Mouse (Mus musculus): Measurements from ENCODE around the gene Ddx18.

Gene Ddx18

GRCm38 (mm10) chr1:121567521-121568489, at the start of gene Ddx18:
TSS of gene Ddx18 (minus strand) at chr1:121567989.
- peak; percentile 99 for DNase-seq

- peak; percentile 57 for DNase-seq
Observed at GRCm38 (mm10) chr1:121608000-121608399, 40.2 kb upstream of the Ddx18 start.

GRCm38 (mm10) chr1:121605118-121605517, 37.3 kb upstream of the Ddx18 start:
- peak; percentile 38 for DNase-seq

- no peak for DNase-seq
Observed at GRCm38 (mm10) chr1:121601893-121602292, 34.1 kb upstream of the Ddx18 start.

GRCm38 (mm10) chr1:121601084-121601483, 33.3 kb upstream of the Ddx18 start:
- peak; percentile 65 for DNase-seq

- DNase-seq = peak; percentile 75
Observed at GRCm38 (mm10) chr1:121598421-121598820, 30.6 kb upstream of the Ddx18 start.

GRCm38 (mm10) chr1:121596951-121597625, 29.3 kb upstream of the Ddx18 start:
- peak; percentile 29 for DNase-seq

GRCm38 (mm10) chr1:121584838-121585237, 17.0 kb upstream of the Ddx18 start:
- no peak for DNase-seq

- no peak for DNase-seq
Observed at GRCm38 (mm10) chr1:121581133-121581855, 13.5 kb upstream of the Ddx18 start.

- no peak for DNase-seq
Observed at GRCm38 (mm10) chr1:121577491-121577890, 9.7 kb upstream of the Ddx18 start.

GRCm38 (mm10) chr1:121570522-121570921, 2.7 kb upstream of the Ddx18 start:
- DNase-seq = no peak

- no peak for DNase-seq
Observed at GRCm38 (mm10) chr1:121557861-121558260, 9.9 kb downstream of the Ddx18 start.

GRCm38 (mm10) chr1:121551457-121551835, 16.3 kb downstream of the Ddx18 start:
- no peak for DNase-seq

- no peak for DNase-seq
Observed at GRCm38 (mm10) chr1:121550801-121551456, 16.9 kb downstream of the Ddx18 start.

GRCm38 (mm10) chr1:121549456-121549855, 18.3 kb downstream of the Ddx18 start:
- peak; percentile 40 for DNase-seq

- DNase-seq = no peak
Observed at GRCm38 (mm10) chr1:121548667-121549066, 19.1 kb downstream of the Ddx18 start.

- no peak for DNase-seq
Observed at GRCm38 (mm10) chr1:121546844-121547243, 20.9 kb downstream of the Ddx18 start.

- DNase-seq = no peak
Observed at GRCm38 (mm10) chr1:121540361-121540760, 27.4 kb downstream of the Ddx18 start.

- DNase-seq = no peak
Observed at GRCm38 (mm10) chr1:121531439-121531838, 36.4 kb downstream of the Ddx18 start.

- no peak for DNase-seq
Observed at GRCm38 (mm10) chr1:121529286-121529685, 38.5 kb downstream of the Ddx18 start.

GRCm38 (mm10) chr1:121528399-121528720, 39.4 kb downstream of the Ddx18 start, which contains the start of gene Htr5b:
TSS of gene Htr5b (minus strand) at chr1:121528465.
- no peak for DNase-seq

GRCm38 (mm10) chr1:121527600-121528398, 40.0 kb downstream of the Ddx18 start:
- DNase-seq = peak; percentile 22

All from thymus, postnatal 4 days (tissue).